Mouse (Mus musculus): ENCODE measurements at regions not wholly inside any gene's neighbourhood (a gene's known extent, or its start where the extent isn't known, plus 50 kb on each side); places are given as distances from the start of the nearest gene placed in this dataset.
A peak's percentile ranks its signal among the peaks of the same experiment; 100 is the strongest.

GRCm38 (mm10) chr2:10999217-10999618 lies 172.7 kb upstream of the Prkcq start:
- DNase-seq = no peak

- DNase-seq = no peak
Measured at GRCm38 (mm10) chr2:11005806-11006205, 166.1 kb upstream of the Prkcq start.

DNA sequence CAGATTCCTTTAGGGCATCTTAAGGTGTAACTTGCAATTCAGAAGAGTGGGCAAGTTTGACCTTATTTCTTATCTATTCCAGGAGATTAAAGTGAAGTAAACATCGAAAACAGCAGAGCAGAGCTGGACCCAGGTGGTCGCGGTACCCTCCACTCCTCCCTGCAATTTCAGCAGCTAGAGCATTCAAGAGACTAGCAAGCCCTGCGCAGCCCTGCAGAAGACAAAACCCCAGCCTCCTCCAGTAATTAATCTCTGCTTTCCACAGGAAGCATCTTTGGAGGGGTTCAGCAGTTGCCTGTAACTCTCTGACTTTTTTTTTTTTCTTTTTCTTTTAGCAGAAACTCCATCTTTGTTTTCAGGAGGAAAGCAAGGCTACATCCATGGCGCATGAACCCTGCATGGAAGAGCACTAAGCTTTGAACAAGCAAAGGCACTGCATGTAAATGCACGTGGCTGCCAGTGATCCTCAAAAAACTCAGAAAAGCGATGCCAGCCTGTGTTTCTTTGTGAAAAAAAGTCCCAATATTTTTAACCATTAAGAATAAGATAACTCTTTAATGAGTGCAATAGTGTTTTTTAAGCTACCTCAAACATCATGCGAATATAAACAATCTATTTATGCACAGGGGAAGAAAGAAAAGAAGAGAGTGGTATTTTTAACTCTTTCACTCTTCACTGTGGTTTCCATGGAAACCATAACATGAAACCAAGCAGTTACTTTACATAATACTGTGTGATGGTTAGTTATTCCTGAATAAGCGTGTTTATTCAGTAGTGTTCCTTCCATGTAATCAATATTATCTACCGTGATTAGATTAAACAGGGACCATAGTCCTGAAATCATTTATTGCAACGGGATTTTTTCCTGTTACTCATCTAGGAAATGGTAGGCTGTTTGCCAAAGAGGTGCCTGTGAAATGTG lies 160.6 kb upstream of the Prkcq start:
- no peak for DNase-seq

- no peak for DNase-seq
Measured at GRCm38 (mm10) chr2:11012312-11012860, 159.5 kb upstream of the Prkcq start.

DNA sequence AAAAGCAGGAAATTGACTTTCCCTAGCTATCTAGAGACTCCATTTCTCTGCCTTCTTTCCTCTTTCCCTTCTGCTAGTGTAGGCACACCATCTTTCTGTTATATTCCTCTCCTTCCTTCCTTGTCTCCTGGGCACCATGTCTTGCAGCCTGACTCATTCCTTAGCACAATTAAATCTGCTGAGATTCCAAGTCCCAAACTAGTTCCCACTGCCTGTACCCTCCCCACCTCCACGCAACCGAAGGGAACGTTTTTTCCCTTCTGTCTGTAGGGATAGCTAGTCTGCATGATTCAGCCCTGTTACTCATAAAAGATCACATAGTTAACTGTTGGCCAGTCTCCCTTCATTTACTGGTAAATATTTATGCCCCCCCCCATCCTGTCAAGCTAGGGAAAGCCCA lies 158.8 kb upstream of the Prkcq start:
- no peak for DNase-seq

- no peak for DNase-seq
Measured at GRCm38 (mm10) chr2:11016446-11016845, 155.5 kb upstream of the Prkcq start.

GRCm38 (mm10) chr2:11032891-11033290 lies 139.0 kb upstream of the Prkcq start:
- no peak for DNase-seq

GRCm38 (mm10) chr2:11034178-11034577 lies 137.7 kb upstream of the Prkcq start:
- no peak for DNase-seq

DNA sequence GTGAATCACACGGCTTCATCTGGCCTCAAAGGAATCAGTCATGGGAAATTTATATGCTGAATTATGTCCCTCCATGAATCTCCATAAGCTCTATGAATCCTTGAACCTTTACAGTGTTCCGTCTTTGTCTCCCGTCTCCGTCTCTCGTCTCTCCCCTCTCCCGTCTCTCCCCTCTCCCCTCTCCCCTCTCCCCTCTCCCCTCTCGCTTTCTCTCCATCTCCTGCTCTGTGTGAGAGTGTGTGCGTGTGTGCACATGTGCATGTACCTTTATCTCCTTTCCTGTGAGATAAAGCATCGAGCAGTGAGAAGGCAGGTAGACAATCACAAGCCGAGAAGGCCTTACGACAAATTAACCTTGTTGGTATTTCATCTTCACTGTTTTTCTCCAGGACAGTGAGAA lies 134.6 kb upstream of the Prkcq start:
- no peak for DNase-seq

- no peak for DNase-seq
Measured at GRCm38 (mm10) chr2:11038440-11038839, 133.5 kb upstream of the Prkcq start.

GRCm38 (mm10) chr2:11040005-11040404 lies 131.9 kb upstream of the Prkcq start:
- DNase-seq = no peak

DNA sequence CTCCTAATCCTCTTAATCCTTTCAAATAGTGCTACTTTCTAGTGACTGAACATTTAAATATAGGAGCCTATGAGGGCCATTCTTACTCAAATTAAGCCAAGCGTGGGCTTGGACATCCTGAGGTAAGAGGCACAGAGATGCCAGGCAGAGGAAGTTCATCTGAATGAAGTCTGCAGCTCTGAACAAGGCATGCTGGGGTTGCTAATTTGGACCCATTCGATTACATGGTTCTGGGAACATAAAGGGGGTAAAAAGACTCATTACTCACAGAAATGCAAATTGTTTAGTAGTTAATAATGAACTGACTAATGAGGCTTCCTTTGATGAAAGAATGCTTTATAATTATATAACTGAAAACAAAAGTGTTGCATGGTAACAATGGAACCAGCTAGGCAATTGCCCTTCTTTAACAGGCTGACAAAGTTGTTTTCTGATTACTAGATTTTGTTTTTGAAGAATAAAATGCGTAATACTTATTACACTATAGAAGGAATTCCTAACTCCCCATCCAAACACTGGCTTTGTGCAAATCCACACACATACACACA lies 127.1 kb upstream of the Prkcq start:
- DNase-seq = no peak

DNA sequence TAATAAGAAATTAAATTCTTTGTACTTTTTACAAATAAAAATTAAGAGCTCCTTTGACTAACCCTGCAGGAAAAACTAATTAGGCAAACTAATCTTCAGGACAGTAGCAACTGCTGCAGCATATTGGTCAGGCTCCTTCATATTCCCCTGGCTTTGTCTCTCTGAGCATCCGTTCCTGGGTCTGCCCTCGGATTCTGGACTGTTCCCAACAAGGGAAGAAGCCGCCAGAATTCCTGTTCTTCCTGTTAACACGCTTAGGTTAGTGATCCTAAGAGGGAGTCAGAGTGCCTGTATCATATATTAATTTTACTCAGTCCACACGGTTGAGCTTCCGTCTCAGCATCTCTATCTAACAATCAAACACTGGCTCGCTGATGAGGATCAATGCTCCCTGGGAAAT lies 120.3 kb upstream of the Prkcq start:
- no peak for DNase-seq

DNA sequence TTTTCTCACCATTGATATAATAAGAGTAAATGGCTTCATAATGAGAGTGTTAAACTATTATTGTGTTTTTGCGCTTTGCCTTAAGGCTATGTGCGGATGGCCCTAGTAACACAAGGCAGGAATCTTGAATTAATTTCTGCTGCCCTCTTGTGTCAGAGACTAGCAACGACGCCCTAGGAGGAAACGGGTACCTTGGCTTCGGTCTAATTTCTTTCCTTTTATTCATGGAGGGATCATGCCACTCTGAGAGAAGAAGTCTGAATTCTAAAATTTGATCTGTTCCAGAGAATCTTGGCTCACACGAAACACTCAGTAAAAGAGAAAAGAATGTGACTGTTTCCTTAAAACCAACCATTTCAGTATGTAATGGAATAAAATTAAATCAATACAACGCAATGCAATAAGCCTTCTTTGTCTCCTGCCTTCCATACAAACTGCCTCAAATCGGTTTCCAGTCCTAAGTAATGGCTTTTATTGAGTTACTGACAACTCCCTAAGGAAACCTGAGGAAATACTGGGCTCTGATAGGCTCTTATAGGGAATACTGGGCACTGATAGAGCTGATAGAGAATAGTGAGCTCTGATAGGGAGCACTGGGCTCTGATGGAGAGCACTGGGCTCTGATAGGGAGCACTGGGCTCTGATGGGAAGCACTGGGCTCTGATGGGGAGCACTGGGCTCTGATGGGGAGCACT lies 112.0 kb upstream of the Prkcq start:
- DNase-seq = peak in 1 of 2 experiments; percentile 25

- DNase-seq = no peak
Measured at GRCm38 (mm10) chr2:11067384-11067783, 104.5 kb upstream of the Prkcq start.

GRCm38 (mm10) chr2:11083536-11083935 lies 88.4 kb upstream of the Prkcq start:
- DNase-seq = no peak

- peak in 1 of 2 experiments; percentile 4 for DNase-seq
Measured at GRCm38 (mm10) chr2:11086996-11087395, 84.9 kb upstream of the Prkcq start.

DNA sequence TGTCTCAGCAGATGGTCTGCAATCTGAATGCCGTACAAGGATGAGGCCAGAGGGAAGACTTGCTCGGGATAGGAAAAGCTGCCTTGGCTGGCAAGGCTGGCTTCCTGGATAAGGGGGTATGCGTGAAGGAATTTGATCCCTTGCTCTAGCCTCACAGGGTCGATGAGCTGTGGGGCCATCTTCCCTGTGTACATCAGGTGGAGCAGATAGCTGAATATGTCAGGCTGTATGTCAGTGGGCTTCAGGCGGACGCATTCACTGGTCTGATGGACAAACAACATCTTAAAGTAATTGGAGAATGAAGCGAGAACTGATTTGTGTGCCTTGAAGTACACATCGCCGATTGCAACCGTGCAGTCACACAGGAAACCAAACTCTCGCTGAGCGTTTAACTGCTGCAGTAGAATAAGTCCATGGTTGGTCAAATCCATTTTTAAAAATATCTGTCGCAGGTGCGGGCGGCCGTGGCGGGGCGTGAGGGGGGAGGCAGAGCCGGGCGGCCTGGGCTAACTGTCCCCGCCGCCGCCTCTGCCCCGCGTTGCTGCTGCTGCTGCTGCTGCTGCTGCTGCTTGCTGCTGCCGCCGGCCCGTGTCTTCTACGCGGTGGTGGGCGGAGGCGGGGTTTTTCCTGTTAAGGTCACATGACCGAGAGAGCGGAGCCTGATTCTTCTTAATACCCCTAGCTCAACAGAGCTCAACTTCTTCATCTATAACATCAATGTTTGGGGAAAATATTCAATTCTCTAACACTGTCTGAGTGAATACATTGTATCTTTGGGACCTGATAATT lies 71.9 kb upstream of the Prkcq start:
- DNase-seq = peak; percentile 10 to 25

DNA sequence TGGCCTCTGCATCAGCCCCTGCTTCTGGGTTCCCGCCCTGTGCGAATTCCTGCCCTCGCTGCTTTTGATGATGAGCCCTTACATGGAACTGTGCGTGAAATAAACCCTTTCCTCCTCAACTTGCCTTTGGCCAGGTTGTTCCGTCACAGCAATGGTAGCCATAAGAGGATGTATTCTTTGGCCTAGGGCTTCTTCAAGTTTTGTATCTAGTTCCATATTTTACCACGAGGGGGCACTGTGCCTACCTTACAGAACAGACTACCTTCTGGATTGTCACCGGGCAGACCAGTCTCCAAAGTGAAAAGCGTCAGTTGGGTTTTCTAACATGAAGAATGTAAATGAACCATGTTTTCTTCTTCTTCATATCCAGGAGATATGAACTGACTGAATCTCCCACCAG lies 58.7 kb upstream of the Prkcq start:
- DNase-seq = peak in 1 of 2 experiments; percentile 31

DNA sequence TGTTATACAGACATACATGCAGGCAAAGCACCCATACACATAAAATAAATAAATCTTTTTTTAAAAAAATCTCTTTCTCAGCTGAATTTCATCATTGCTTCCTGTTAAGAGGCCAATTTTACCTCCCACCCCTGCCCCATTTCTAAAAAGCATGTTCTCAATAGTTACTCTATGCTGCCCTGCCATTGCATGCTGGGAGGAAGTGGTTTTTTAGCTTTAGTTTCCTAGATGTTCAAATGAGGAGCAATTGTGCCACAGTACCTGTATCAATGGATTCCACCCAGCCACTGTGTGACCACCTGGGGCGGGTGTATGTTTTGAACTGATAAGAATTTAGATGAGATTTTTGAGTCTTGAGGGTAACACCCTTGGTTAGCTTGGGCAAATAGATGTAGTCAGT lies 53.3 kb upstream of the Prkcq start:
- no peak for DNase-seq

- no peak for DNase-seq
Measured at GRCm38 (mm10) chr2:11119301-11119700, 52.6 kb upstream of the Prkcq start.

Measured in spleen, adult 18-20 months (tissue).